Mouse (Mus musculus) adipocyte (in vitro differentiated cells): ENCODE measurements around the gene Sned1.
A peak's percentile ranks its signal among the peaks of the same experiment; 100 is the strongest.

Experiments used
- DNase-seq: peaks from one replicate; pipeline ENCODE4 v3.0.0-alpha.2; 2016; ENCODE audit warnings: low spot score

Gene Sned1

DNA sequence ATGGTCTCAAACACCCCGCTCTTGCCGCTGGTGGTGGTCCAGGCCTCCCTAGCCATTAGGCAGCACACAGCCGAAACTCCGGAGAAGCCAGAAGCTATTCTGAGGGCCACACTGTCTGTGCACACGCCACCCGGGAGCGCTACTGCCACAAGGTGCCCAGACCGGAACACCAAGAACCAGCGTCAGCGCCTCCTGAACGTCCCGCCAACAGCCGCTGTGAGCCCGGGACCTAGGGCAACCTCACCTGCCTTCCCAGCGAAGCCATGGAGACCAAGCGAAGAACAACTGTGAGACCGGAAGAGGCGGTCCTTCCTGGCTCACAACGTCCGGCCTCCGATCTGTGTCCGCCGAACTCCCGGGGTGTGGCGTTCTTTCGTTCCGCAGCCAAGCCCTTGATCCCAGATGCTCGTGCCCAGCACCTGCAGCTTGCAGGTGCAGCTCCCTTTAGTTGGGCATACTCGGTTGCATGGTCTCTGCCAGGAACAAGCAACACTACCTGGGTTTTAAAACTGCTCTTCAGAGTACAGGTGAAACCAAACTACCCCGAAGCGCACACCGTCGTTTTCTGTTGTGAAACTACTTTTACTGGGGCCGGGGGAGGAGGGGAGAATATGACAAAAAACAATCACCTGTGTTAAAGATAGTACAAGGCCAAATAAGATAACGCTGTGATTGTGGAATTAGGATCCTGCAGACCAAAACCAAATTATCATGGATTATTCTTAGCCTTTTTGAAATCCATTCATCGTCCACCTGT, 70.1 kb downstream of the Sned1 start, which contains the start of gene Mterf4:
Mterf4 (minus strand) TSS at position 335 of the 757 bp plus-strand sequence.
- peak; percentile 86 for DNase-seq

DNA sequence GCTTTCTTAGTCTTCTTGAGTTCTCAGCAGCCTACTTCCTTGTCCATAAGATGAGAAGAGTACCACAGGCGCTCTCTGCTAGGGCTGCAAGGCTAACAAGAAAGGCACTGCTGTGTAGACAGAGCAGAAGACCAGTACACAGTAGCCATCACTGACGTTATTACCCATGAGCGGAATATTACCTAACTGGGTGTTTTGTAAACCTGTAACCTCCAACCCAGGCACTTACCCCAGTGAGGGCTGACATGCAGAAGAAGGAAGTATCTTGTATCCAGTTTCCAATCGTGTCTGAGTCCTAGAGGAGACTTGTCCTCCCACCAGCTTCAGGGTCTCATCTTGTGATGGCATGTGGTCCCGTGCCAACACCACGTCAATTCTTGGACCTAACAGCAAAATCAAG, 88.3 kb downstream of the Sned1 start:
- no peak for DNase-seq

DNA sequence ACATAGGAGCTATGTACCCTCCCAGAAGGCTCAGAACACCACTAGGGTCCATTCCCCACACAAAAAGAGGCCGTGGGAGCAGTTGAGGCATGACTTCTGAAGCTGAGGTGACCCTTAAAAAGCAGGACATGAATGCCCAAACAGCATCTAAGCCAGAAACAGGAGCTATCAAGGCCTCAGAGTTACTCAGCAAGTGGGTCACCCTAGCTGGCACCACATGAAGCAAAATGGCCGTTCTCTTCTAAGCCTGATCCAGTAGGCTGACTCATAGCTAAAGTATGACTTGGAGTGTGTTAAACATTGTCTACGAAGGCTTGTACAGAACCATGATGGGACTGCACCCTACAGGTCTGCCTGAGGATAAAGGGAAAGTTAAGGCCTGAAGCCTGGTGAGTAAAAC, 90.8 kb downstream of the Sned1 start:
- no peak for DNase-seq

DNA sequence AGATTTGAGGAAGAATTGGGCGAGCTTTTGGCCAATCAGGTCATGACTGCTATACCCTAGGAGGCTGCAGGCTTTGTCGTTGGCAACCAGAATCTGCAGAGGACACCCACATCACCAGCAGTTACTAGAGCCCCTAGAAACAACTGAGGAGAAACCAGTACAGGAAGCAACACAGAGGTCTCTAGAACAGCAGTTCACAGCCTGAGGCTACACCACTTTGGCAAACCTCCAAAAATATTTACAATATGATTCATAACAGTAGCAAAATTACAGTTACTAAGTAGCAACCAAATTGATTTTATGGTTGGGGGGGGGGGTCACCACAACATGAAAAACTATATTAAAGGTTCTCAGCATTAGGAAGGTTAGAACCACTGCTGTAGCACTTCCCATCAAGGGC, 99.0 kb downstream of the Sned1 start:
- peak; percentile 21 for DNase-seq

DNA sequence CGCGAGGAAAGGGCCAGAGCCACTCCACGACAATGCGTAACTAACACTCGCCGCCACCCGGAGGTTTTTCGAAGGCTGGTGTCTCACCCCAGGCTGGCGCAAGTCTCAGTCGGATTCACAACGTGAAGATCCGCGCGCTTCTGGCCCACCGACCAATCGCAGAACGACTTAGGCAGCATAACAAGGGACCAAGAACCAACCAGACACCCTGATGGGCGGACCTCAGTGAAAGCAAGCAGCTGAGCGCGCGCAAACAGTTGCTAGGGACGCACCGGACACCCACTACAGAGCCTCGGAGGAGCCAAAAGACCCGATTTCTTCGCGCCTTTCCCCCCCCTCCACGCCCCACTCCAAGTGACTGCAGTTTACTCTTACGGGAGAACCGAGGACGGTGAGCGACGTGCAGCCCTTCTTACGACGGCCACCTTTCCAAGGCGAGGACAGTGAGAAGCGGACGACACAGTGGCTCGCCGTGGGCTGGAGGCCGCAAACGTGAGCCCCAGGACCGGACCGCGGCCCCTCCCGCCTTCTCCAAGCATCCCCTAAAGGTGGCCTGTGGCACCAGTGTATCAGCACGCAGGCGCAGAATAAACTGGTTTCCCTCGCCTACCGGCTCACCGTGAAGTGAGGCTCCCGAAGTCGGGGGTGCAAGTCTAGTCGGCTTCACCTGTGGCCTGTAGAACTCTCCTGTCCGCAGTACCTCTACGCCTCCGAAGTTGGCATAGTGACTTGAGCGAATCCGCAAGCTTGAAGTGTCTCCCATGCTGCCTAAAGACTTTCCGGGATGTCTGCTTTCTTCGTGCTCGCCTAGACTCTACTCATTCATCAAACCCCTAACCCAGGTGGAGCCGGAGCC, 107.2 kb downstream of the Sned1 start, which contains the start of the genes Ppp1r7 and Pask:
Ppp1r7 (plus strand) TSS at position 207 of the 856 bp plus-strand sequence.
Pask (minus strand) TSS at position 835 of the 856 bp plus-strand sequence.
- peak; percentile 98 for DNase-seq

DNA sequence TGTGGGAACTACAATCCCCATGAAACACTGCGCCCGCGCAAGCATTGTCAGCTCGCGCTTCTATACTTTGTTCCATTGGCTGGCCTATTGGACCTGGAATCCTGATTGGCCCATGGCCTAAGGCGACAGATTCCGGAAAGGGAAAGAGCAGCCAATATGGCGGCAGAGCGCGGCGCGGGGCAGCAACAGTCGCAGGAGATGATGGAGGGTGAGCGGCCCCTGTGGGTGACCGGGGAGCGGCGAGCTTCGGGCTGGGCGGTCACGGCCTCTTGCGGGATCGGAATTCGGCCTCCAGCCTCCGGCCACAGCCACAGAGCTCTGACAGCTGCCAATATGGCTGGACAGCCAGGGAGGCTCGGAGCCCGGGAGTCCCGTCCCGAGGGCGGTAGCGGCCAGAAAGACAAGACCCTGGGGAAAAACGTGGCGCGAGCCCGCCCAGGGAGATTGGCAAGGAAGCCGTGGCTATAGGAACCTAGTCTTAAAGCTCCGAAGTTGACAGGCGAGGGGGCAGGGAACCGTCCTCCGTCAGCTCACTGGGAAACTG, 107.9 kb downstream of the Sned1 start:
- DNase-seq, result peak; percentile 98

DNA sequence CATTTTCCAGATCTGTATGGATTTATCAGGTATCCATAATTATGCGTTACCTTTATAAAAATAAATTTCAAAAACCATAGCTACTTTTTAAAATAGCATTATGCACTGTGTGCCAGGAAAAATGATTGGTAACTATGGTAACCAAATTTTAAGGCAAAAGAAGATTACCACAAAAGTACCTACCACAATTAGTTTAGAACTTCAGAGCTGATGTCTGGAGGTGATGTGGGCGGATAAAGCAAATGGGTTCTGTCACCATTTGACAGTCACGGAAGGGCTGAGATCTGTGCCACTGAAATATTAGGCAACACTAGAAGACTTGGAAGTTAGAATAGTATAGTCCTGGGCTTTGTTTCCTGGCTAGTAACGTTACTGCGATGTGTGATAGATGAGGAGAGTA, 111.5 kb downstream of the Sned1 start:
- no peak for DNase-seq

DNA sequence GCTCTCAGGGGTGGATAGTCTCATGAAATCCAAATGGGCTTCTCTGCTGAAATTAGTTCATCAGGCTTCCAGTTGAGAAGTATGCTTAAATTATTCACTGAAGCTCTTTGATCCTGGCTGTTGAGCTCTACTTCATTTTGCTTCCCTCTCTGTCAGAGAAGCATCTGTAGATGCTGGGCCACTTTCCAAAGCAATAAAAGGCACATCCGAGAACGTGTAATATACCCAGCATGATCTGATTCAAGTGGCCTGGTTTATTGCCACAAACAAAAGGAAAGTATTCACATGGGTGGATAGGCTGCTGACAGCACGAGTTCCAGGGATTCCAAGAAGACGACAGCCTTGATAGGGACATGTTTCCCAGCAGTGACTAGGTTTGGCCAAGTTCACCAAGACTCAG, 114.1 kb downstream of the Sned1 start:
- no peak for DNase-seq
